Mouse (Mus musculus): ENCODE data around the gene Diras2. TPM values are rescaled to one million over a fixed set of nuclear protein-coding genes. Genes with fewer than 3 reads are reported as not detected.

The Diras2 gene
- polyA plus RNA-seq, 1 experiment from 2014 or later = 5.4 TPM

- H3K9me3 ChIP-seq (replicated peaks) = no peaks in the 10 kb centered on the region
- no peak for ATAC-seq (ENCODE audit: low FRiP score)
- H3K36me3 ChIP-seq = no peaks in the 10 kb centered on the region
These were observed 54.0 kb downstream of the Diras2 start for GRCm38 (mm10) chr13:52476998-52477601.

GRCm38 (mm10) chr13:52476222-52476621 lies 54.9 kb downstream of the Diras2 start:
- Histone ChIP-seq H3K36me3 (no peaks in the 10 kb centered on the region), H3K4me1 (no peaks in the 10 kb centered on the region), H3K9ac (replicated peaks) (no peak overlapping the region), H3K27ac (replicated peaks) (no peak overlapping the region), H3K9me3 (replicated peaks) (no peaks in the 10 kb centered on the region), H3K4me3 (replicated peaks) (no peak overlapping the region), H3K4me2 (no peak overlapping the region), H3K27me3 (replicated peaks) (no peaks in the 10 kb centered on the region)
- no peak for ATAC-seq (ENCODE audit: low FRiP score)
- 64% methylated on average over 3 of the region's 3 CpGs for WGBS

More at GRCm38 (mm10) chr13:52476998-52477601, 54.0 kb downstream of the Diras2 start:
- Histone ChIP-seq H3K4me1 (no peaks in the 10 kb centered on the region), H3K27me3 (replicated peaks) (no peaks in the 10 kb centered on the region), H3K27ac (replicated peaks) (no peak overlapping the region), H3K4me2 (no peak overlapping the region), H3K4me3 (replicated peaks) (no peak overlapping the region), H3K9ac (replicated peaks) (no peak overlapping the region)
- 91% methylated on average over 11 of the region's 11 CpGs for WGBS

DNA sequence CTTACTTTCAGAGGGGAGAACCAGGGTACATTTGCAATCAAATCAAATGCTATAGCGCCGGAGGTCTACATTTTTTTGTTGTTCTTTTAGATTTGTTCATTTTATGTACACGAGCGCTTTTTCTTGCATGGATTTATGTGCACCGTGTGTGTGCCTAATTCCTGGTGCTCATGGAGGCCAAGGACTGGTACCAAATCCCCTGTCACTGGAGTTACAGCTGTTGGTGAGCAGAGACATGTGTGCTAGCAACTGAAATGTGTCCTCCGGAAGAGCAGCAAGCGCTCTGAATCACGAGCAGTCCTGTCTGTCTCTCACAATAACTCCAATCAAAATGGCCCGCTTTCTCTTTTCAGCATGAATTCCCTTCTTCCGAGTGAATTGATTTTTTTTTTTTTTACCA lies 55.8 kb downstream of the Diras2 start:
- Histone ChIP-seq H3K4me1 (peaks cover 2% of the 10 kb centered on the region), H3K4me3 (replicated peaks) (no peak overlapping the region), H3K9me3 (replicated peaks) (no peaks in the 10 kb centered on the region), H3K9ac (replicated peaks) (no peak overlapping the region), H3K36me3 (no peaks in the 10 kb centered on the region), H3K4me2 (no peak overlapping the region), H3K27me3 (replicated peaks) (no peaks in the 10 kb centered on the region), H3K27ac (replicated peaks) (no peak overlapping the region)
- ATAC-seq (ENCODE audit: low FRiP score) = no peak
- 80% methylated on average over 10 of the region's 10 CpGs for WGBS

DNA sequence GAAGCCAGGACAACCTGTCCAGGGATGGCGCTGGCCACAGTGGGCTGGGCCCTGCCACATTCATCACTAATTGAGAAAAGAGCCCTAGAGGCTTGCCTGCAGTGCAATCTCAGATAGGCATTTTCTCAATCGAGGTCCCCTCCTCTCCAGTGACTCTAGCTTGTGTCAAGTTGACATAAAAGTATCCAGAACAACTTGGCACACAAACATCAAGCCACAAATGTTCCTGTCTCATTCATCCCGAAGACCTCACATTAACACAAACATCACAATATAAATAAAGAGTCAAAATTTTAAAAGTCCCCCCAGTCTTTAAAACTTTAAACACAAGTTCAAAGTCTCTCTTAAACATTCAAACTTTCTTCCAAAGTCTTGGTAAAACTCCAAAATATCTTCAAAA lies 56.3 kb downstream of the Diras2 start:
- 75% methylated on average over 3 of the region's 3 CpGs for WGBS
- Histone ChIP-seq H3K4me1 (peaks cover 6% of the 10 kb centered on the region), H3K4me3 (replicated peaks) (no peak overlapping the region), H3K27me3 (replicated peaks) (no peaks in the 10 kb centered on the region), H3K27ac (replicated peaks) (no peak overlapping the region), H3K9me3 (replicated peaks) (no peaks in the 10 kb centered on the region), H3K4me2 (no peak overlapping the region), H3K36me3 (no peaks in the 10 kb centered on the region), H3K9ac (replicated peaks) (no peak overlapping the region)
- no peak for ATAC-seq (ENCODE audit: low FRiP score)

- peak overlapping the region; percentile 9; the same call in 1 of the 2 replicates for H3K4me2 ChIP-seq
These were observed 61.0 kb downstream of the Diras2 start for GRCm38 (mm10) chr13:52469795-52470690.

DNA sequence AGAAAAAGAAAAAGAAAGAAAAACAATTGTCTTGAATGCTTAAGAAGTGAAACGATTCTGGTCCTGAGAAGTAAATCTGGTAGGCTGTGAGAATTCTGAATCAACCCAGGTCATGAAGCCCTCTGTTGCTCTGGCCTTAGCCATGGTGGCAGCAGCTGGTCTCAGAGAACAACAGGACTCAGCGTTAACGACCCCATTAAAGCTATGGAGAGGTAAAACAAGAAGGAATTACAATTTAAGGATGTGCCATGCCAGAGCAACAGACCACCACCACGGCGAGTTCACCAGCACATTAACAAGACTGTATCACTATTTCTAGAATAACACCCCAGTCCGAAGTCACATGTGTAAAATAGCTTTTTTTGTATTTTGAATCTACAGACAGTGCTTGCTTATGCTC lies 65.9 kb downstream of the Diras2 start:
- ATAC-seq (ENCODE audit: low FRiP score) = no peak
- no peaks in the 10 kb centered on the region for H3K27me3 ChIP-seq (replicated peaks)
- H3K4me2 ChIP-seq = no peak overlapping the region
- H3K4me1 ChIP-seq = peaks cover 6% of the 10 kb centered on the region
- 54% methylated on average over 6 of the region's 6 CpGs for WGBS
- no peaks in the 10 kb centered on the region for H3K36me3 ChIP-seq
- H3K9me3 ChIP-seq (replicated peaks) = no peaks in the 10 kb centered on the region
- no peak overlapping the region for H3K9ac ChIP-seq (replicated peaks)
- no peak overlapping the region for H3K4me3 ChIP-seq (replicated peaks)
- H3K27ac ChIP-seq (replicated peaks) = no peak overlapping the region

More at GRCm38 (mm10) chr13:52469795-52470690, 61.0 kb downstream of the Diras2 start:
- no peak overlapping the region for H3K4me3 ChIP-seq (replicated peaks)
- peak overlapping the region; percentile 70 for H3K27ac ChIP-seq (replicated peaks)
- H3K27me3 ChIP-seq (replicated peaks) = no peaks in the 10 kb centered on the region
- no peaks in the 10 kb centered on the region for H3K36me3 ChIP-seq
- ATAC-seq (ENCODE audit: low FRiP score) = peak; percentile 84
- H3K4me1 ChIP-seq = peaks cover 10% of the 10 kb centered on the region
- no peaks in the 10 kb centered on the region for H3K9me3 ChIP-seq (replicated peaks)
- no peak overlapping the region for H3K9ac ChIP-seq (replicated peaks)
- WGBS = 19% methylated on average over 10 of the region's 10 CpGs

- WGBS = 51% methylated on average over 7 of the region's 7 CpGs
- Histone ChIP-seq H3K36me3 (no peaks in the 10 kb centered on the region), H3K27me3 (replicated peaks) (no peaks in the 10 kb centered on the region), H3K4me1 (peaks cover 10% of the 10 kb centered on the region), H3K4me3 (replicated peaks) (no peak overlapping the region), H3K9me3 (replicated peaks) (no peaks in the 10 kb centered on the region), H3K27ac (replicated peaks) (no peak overlapping the region), H3K4me2 (no peak overlapping the region), H3K9ac (replicated peaks) (no peak overlapping the region)
- no peak for ATAC-seq (ENCODE audit: low FRiP score)
These were observed 71.1 kb downstream of the Diras2 start for GRCm38 (mm10) chr13:52459982-52460381.

- Histone ChIP-seq H3K27me3 (replicated peaks) (0 out of 2 replicates have a peak, but pooled peaks cover 3% of the 10 kb centered on the region), H3K36me3 (no peaks in the 10 kb centered on the region), H3K4me1 (peaks cover 10% of the 10 kb centered on the region), H3K27ac (replicated peaks) (peak overlapping the region; percentile 78), H3K4me3 (replicated peaks) (peak overlapping the region; percentile 9), H3K9ac (replicated peaks) (no peak overlapping the region), H3K4me2 (peak overlapping the region; percentile 45), H3K9me3 (replicated peaks) (no peaks in the 10 kb centered on the region)
- WGBS = 19% methylated on average over 11 of the region's 11 CpGs
- ATAC-seq (ENCODE audit: low FRiP score) = peak; percentile 92
These were observed 73.2 kb downstream of the Diras2 start for GRCm38 (mm10) chr13:52457889-52458324.

- WGBS = 37% methylated on average over 15 of the region's 15 CpGs
- Histone ChIP-seq H3K4me2 (peak overlapping the region; percentile 45), H3K9me3 (replicated peaks) (no peaks in the 10 kb centered on the region), H3K4me1 (peaks cover 10% of the 10 kb centered on the region), H3K9ac (replicated peaks) (no peak overlapping the region), H3K4me3 (replicated peaks) (peak overlapping the region; percentile 9), H3K36me3 (no peaks in the 10 kb centered on the region), H3K27ac (replicated peaks) (peak overlapping the region; percentile 78), H3K27me3 (replicated peaks) (0 out of 2 replicates have a peak, but pooled peaks cover 3% of the 10 kb centered on the region)
- ATAC-seq (ENCODE audit: low FRiP score) = peak; percentile 75; the same call in 1 of the 2 replicates
These were observed 73.7 kb downstream of the Diras2 start for GRCm38 (mm10) chr13:52457177-52457888.

DNA sequence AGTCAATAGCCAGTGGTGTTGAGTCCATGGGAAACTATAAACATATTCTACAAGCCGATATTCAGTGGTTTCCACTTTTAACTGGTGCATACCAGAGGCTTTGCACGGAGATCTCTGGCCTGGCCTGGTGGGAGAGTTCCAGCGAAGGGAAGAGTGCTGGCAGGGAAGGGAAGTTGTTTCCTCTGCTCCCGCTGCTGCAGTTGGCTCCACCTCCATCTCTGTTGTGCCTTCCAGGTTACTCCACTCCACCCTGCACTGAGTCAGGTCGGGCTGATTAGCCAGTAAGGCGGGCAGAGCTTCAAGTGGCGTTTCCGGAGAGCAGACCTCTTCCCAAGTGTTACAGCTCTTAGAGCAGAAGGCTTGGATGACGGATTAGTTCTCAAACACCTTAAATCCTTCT lies 75.8 kb downstream of the Diras2 start:
- Histone ChIP-seq H3K4me2 (no peak overlapping the region), H3K9ac (replicated peaks) (no peak overlapping the region), H3K4me1 (peaks cover 15% of the 10 kb centered on the region), H3K9me3 (replicated peaks) (no peaks in the 10 kb centered on the region), H3K36me3 (no peaks in the 10 kb centered on the region), H3K27me3 (replicated peaks) (0 out of 2 replicates have a peak, but pooled peaks cover 3% of the 10 kb centered on the region), H3K4me3 (replicated peaks) (no peak overlapping the region), H3K27ac (replicated peaks) (no peak overlapping the region)
- no peak for ATAC-seq (ENCODE audit: low FRiP score)
- WGBS = 51% methylated on average over 9 of the region's 9 CpGs

DNA sequence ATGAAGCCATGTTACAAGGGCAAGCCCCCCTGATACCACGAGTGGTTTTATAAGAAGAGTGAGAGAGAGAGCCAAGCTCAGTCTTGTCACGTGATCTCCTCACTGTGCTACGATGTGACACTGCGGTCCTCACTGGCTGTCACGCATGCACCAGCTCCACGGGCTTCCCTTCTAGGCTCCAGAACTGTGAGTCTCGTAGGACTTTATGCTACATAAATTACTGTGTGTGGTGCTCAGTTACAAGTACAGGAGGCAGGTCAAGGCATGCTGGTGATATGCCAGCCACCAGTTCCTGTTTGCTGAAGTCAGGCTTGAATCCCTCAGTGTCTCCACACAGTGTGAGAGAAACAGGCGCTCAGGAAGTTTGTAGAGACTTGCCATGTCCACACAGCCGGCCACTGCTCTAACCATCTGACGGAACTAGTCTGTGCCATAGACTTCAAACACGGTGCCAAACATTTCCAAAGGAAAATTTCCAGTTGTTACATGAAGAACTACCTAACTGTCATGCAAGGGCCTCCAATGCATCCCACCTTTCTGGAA lies 76.3 kb downstream of the Diras2 start:
- no peak overlapping the region for H3K4me3 ChIP-seq (replicated peaks)
- peaks cover 15% of the 10 kb centered on the region for H3K4me1 ChIP-seq
- ATAC-seq (ENCODE audit: low FRiP score) = no peak
- H3K27me3 ChIP-seq (replicated peaks) = 0 out of 2 replicates have a peak, but pooled peaks cover 3% of the 10 kb centered on the region
- no peak overlapping the region for H3K27ac ChIP-seq (replicated peaks)
- H3K36me3 ChIP-seq = no peaks in the 10 kb centered on the region
- H3K9ac ChIP-seq (replicated peaks) = no peak overlapping the region
- no peak overlapping the region for H3K4me2 ChIP-seq
- no peaks in the 10 kb centered on the region for H3K9me3 ChIP-seq (replicated peaks)
- WGBS = 77% methylated on average over 11 of the region's 11 CpGs

Data from neural tube, embryonic 15.5 days (tissue).